Mouse (Mus musculus) embryonic facial prominence, embryonic 13.5 days (tissue): ENCODE data around the gene Gm3402. TPM values are rescaled to one million over a fixed set of nuclear protein-coding genes. Genes with fewer than 3 reads are reported as not detected.
"Not testable (repeated sequence)": the region's sequence is repeated elsewhere in the genome, so short reads cannot be mapped to it uniquely, and the experiment has no call there.

Source experiments
- ATAC-seq: fragments of 200-750 bp; cut with Nextera tagmentation; 2 replicates; pipeline ENCODE4 v1.8.0; 2017; ENCODE audit warnings: low read depth; ENCODE audit not compliant: insufficient number of reproducible peaks, insufficient read depth, low FRiP score, low TSS enrichment
- H3K27ac ChIP-seq: fragments of 300-500 bp; sonication (generic); 2 replicates; pipeline ENCODE4 v1.5.1; 2015; ENCODE audit warnings: moderate library complexity, mild to moderate bottlenecking, inconsistent platforms
- H3K27me3 ChIP-seq: fragments of 300-500 bp; sonication (generic); 2 replicates; pipeline ENCODE4 v1.6.1; 2015; ENCODE audit warnings: mild to moderate bottlenecking, inconsistent platforms
- H3K36me3 ChIP-seq: fragments of 300-500 bp; sonication (generic); 2 replicates; pipeline ENCODE4 v1.6.1; 2015; ENCODE audit warnings: mild to moderate bottlenecking, inconsistent platforms
- H3K4me1 ChIP-seq: fragments of 300-500 bp; sonication (generic); 2 replicates; pipeline ENCODE4 v1.6.1; 2015; ENCODE audit warnings: inconsistent platforms
- H3K4me2 ChIP-seq: fragments of 300-500 bp; sonication (generic); 2 replicates; pipeline ENCODE4 v1.6.1; 2015; ENCODE audit warnings: moderate library complexity, mild to moderate bottlenecking, inconsistent platforms
- H3K4me3 ChIP-seq: fragments of 300-500 bp; sonication (generic); 2 replicates; pipeline ENCODE4 v1.5.1; 2015; ENCODE audit warnings: mild to moderate bottlenecking, inconsistent platforms
- H3K9ac ChIP-seq: fragments of 300-500 bp; sonication (generic); 2 replicates; pipeline ENCODE4 v1.6.1; 2015; ENCODE audit warnings: mild to moderate bottlenecking, inconsistent platforms
- H3K9me3 ChIP-seq: fragments of 300-500 bp; sonication (generic); 2 replicates; pipeline ENCODE4 v1.6.1; 2016; ENCODE audit warnings: inconsistent platforms
- WGBS: fragments of 180-500 bp; shearing (Covaris S2); methylation state at CpG from one replicate; pipeline ENCODE4 v1.1.7; 2015; ENCODE audit warnings: mixed read lengths; 5-methylcytosine and 5-hydroxymethylcytosine counted together
- polyA plus RNA-seq: library from polyadenylated mRNA; unstranded; fragments of >200 nt; fragmentation: Nextera tagmentation; extraction: Ambion mirVana; gene quantifications from 2 replicates; pipeline ENCODE4 v1.2.1, GENCODE M21; 2015

Gm3402 gene
- not detected in 2 replicates for polyA plus RNA-seq

DNA sequence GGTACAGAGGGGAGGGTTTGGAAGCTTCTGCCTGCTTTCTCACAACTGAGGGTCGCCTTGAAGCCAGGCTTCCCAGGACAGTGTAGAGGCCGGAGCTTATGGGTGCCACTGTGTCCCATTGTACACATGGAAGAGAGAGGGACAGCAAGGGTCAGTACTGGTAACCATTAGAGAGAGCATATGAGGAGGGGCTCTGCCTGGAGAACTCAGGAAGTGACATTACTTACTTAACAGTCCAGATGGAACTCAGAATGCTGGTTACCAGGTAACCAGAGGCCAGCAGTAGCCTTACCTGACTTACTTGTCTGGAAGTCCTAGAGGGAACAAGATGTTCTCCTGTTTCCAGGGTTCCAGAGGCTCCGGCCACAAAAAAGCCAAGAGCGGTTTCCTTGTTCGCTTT is at the start of gene Gm3402:
Gm3402 (plus strand) TSS at position 301 of the 400 bp plus-strand sequence.
- not testable (repeated sequence) for H3K4me2 ChIP-seq, H3K4me3 ChIP-seq, H3K27ac ChIP-seq, ATAC-seq, H3K36me3 ChIP-seq, H3K27me3 ChIP-seq, H3K9ac ChIP-seq, H3K9me3 ChIP-seq, H3K4me1 ChIP-seq
- 83% methylated on average over 1 of the region's 5 CpGs for WGBS

DNA sequence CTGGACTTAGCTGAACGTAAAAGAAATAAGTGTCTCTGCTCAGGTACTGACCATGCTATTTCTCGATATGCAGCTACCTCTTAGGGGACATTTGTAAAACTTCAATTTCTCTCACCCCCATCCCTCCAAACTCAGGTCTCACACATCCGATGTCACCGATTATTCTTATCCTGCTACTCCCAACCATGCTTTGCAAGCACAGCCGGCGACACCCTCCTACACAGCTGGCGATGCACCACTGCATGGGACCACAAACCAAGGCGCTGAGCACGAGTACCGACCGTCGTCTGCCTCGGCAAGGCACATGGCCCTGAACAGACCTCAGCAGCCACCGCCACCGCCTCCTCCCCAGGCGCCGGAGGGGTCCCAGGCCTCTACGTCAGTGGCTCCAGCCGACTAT is 47.3 kb upstream of the Gm3402 start:
- Histone ChIP-seq H3K27ac (no peak overlapping the region), H3K36me3 (peaks cover 22% of the 10 kb centered on the region; the same call in 1 of the 2 replicates), H3K4me1 (no peaks in the 10 kb centered on the region), H3K4me3 (no peak overlapping the region), H3K9me3 (no peaks in the 10 kb centered on the region), H3K9ac (no peak overlapping the region), H3K27me3 (no peaks in the 10 kb centered on the region), H3K4me2 (no peak overlapping the region)
- 94% methylated on average over 19 of the region's 19 CpGs for WGBS
- no peak for ATAC-seq

DNA sequence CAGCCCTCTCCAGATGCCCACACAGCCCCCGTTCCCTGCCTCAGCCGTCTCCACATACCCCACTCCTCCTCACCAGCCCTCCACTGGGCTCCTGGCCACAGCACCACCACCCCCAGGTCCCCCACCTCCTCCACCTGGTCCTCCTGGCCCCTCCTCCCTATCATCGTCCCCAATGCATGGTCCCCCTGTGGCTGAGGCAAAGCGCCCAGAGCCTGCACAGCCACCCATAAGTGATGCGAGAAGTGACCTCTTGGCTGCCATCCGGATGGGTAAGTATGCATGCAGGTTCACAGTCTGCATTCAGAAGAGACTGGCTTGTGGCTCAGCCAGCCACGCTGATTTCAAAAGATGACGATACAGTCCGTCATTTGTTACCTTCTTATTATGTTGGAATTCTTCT is 45.6 kb upstream of the Gm3402 start:
- Histone ChIP-seq H3K27ac (no peak overlapping the region), H3K9me3 (no peaks in the 10 kb centered on the region), H3K4me1 (no peaks in the 10 kb centered on the region), H3K9ac (no peak overlapping the region), H3K36me3 (peaks cover 22% of the 10 kb centered on the region; the same call in 1 of the 2 replicates), H3K4me2 (no peak overlapping the region), H3K27me3 (no peaks in the 10 kb centered on the region), H3K4me3 (no peak overlapping the region)
- ATAC-seq = no peak
- whole genome bisulfite sequencing = 87% methylated on average over 9 of the region's 9 CpGs

DNA sequence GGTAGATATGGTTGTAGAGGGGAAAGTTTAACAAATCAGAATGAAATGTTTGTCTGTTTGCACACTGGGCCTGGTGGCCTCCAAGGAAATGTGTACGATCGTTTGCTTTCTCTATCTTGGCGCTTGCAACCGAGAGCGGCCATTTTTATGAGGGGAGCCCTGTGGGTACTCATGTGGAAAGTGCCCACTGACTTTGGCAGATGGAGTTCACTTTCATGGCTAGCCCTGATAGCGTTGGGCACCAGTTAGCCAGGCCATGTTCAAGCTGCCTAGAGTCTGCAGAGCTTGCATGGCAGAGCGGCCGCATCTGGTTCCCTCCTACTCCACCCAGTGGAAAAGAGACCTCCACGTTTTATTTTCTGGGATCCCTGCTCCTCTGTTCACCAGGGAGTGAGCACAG is 43.1 kb upstream of the Gm3402 start:
- no peaks in the 10 kb centered on the region for H3K9me3 ChIP-seq
- no peak overlapping the region for H3K27ac ChIP-seq
- no peaks in the 10 kb centered on the region for H3K4me1 ChIP-seq
- ATAC-seq = no peak
- no peak overlapping the region for H3K9ac ChIP-seq
- no peaks in the 10 kb centered on the region for H3K27me3 ChIP-seq
- no peak overlapping the region for H3K4me3 ChIP-seq
- H3K4me2 ChIP-seq = no peak overlapping the region
- H3K36me3 ChIP-seq = peaks cover 22% of the 10 kb centered on the region; the same call in 1 of the 2 replicates
- 91% methylated on average over 9 of the region's 9 CpGs for WGBS

DNA sequence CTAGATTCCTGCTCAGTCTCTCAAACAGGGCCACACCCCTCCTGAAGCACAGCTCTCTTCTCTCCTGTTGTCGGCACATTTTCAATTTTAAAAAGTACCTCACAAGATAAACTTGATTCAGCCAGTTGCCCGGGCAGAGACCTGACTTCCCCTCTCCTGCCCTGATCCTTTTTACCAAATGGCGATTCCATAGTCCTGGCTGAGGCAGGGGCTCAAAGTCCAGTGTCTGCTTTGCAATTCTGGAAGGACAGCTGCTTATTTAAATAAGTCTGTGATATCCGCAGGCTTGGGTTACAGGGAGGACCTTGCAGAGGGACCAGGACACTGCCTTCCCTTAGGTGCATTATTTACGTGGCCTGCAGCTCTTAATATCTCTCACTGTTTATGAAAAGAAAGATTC is 42.6 kb upstream of the Gm3402 start:
- ATAC-seq = no peak
- no peaks in the 10 kb centered on the region for H3K9me3 ChIP-seq
- H3K9ac ChIP-seq = no peak overlapping the region
- no peaks in the 10 kb centered on the region for H3K27me3 ChIP-seq
- WGBS = 88% methylated on average over 5 of the region's 5 CpGs
- no peak overlapping the region for H3K27ac ChIP-seq
- peaks cover 22% of the 10 kb centered on the region; the same call in 1 of the 2 replicates for H3K36me3 ChIP-seq
- no peak overlapping the region for H3K4me3 ChIP-seq
- no peaks in the 10 kb centered on the region for H3K4me1 ChIP-seq
- no peak overlapping the region for H3K4me2 ChIP-seq

DNA sequence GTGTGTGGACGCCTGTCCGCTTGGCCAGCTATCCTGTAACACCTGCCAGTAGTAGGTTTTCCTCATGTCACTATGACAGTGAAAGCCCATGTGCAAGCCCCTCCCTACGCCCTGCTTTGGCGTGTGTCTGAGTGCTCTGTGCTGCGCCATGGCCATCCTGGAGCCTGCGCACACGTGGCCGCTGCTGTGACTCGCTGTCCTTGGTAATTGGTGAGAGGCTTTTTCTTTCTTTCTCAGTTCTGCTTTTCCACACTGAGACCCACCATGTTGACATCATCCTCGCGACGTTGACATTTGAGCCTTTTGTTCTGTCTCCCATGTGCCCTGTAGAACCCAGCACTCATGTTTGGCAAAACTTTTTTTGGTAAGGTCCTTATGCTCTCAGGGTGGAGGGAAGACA is 42.1 kb upstream of the Gm3402 start:
- Histone ChIP-seq H3K36me3 (peaks cover 20% of the 10 kb centered on the region; the same call in 1 of the 2 replicates), H3K4me2 (no peak overlapping the region), H3K9ac (no peak overlapping the region), H3K27me3 (no peaks in the 10 kb centered on the region), H3K4me1 (no peaks in the 10 kb centered on the region), H3K27ac (no peak overlapping the region), H3K9me3 (no peaks in the 10 kb centered on the region), H3K4me3 (no peak overlapping the region)
- WGBS = 88% methylated on average over 12 of the region's 12 CpGs
- no peak for ATAC-seq

DNA sequence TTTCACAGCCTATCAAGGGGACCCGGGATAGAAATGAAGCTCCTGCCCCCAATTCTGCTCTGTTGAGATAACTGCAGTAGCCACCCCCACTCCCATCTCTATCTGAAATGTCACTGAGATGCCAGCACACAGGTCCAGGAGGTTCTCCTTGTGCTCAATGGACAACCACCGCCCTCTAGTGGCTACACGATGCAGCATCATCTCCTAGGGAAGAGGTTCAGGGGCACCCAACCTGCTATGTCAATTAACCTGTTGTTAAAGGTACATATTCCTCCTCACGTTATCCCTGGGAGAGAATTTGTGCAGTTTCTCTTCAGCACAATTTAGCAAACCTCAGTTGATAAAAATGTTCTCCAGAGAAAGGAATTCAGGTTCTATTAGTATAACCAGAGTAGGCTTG is 34.4 kb upstream of the Gm3402 start:
- not testable (repeated sequence) for ATAC-seq, H3K4me2 ChIP-seq, H3K27me3 ChIP-seq, H3K36me3 ChIP-seq, H3K9me3 ChIP-seq, H3K4me3 ChIP-seq, H3K27ac ChIP-seq, H3K9ac ChIP-seq, H3K4me1 ChIP-seq
- WGBS = 8% methylated on average over 4 of the region's 4 CpGs

DNA sequence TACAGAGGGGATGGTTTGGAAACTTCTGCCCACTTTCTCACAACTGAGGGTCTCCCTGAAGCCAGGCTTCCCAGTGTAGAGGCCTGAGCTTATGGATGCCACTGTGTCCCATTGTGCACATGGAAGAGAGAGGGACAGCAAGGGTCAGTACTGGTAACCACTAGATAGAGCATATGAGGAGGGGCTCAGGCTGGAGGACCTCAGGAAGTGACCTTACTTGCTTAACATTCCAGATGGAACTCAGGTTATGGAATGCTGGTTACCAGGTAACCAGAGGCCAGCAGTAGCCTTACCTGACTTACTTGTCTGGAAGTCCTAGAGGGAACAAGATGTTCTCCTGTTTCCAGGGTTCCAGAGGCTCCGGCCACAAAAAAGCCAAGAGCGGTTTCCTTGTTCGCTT is 32.3 kb upstream of the Gm3402 start, which contains the start of gene Gm6408:
Gm6408 (plus strand) TSS at position 301 of the 400 bp plus-strand sequence.
- H3K4me1 ChIP-seq, H3K9ac ChIP-seq, ATAC-seq, H3K9me3 ChIP-seq, H3K36me3 ChIP-seq, H3K4me3 ChIP-seq, H3K27me3 ChIP-seq, H3K27ac ChIP-seq, H3K4me2 ChIP-seq: not testable (repeated sequence)
- WGBS = 93% methylated on average over 3 of the region's 3 CpGs

DNA sequence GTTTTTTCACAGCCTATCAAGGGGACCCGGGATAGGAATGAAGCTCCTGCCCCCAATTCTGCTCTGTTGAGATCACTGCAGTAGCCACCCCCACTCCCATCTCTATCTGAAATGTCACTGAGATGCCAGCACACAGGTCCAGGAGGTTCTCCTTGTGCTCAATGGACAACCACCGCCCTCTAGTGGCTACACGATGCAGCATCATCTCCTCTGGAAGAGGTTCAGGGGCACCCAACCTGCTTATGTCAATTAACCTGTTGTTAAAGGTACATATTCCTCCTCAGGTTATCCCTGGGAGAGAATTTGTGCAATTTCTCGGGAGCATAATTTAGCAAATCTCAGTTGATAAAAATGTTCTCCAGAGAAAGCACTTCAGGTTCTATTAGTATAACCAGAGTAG is 25.0 kb upstream of the Gm3402 start:
- not testable (repeated sequence) for H3K27ac ChIP-seq, ATAC-seq
- 13% methylated on average over 3 of the region's 4 CpGs for WGBS

DNA sequence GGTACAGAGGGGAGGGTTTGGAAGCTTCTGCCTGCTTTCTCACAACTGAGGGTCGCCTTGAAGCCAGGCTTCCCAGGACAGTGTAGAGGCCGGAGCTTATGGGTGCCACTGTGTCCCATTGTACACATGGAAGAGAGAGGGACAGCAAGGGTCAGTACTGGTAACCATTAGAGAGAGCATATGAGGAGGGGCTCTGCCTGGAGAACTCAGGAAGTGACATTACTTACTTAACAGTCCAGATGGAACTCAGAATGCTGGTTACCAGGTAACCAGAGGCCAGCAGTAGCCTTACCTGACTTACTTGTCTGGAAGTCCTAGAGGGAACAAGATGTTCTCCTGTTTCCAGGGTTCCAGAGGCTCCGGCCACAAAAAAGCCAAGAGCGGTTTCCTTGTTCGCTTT is 22.9 kb upstream of the Gm3402 start, which contains the start of gene Gm6370:
Gm6370 (plus strand) TSS at position 301 of the 400 bp plus-strand sequence.
- H3K4me3 ChIP-seq, H3K4me1 ChIP-seq, H3K9me3 ChIP-seq, H3K27me3 ChIP-seq, H3K4me2 ChIP-seq, H3K27ac ChIP-seq, H3K36me3 ChIP-seq, H3K9ac ChIP-seq, ATAC-seq: not testable (repeated sequence)
- no CpG with 5 or more reads among the region's 5 CpGs for WGBS

More for the DNA sequence above, 25.0 kb upstream of the Gm3402 start:
- not testable (repeated sequence) for H3K4me3 ChIP-seq, H3K9ac ChIP-seq, H3K27me3 ChIP-seq, H3K9me3 ChIP-seq, H3K36me3 ChIP-seq, H3K4me1 ChIP-seq, H3K4me2 ChIP-seq

DNA sequence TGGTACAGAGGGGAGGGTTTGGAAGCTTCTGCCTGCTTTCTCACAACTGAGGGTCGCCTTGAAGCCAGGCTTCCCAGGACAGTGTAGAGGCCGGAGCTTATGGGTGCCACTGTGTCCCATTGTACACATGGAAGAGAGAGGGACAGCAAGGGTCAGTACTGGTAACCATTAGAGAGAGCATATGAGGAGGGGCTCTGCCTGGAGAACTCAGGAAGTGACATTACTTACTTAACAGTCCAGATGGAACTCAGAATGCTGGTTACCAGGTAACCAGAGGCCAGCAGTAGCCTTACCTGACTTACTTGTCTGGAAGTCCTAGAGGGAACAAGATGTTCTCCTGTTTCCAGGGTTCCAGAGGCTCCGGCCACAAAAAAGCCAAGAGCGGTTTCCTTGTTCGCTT is 11.8 kb upstream of the Gm3402 start, which contains the start of gene 4930449I24Rik:
4930449I24Rik (plus strand) TSS at position 301 of the 400 bp plus-strand sequence.
- H3K4me3 ChIP-seq, H3K4me1 ChIP-seq, H3K4me2 ChIP-seq, H3K36me3 ChIP-seq, H3K27me3 ChIP-seq, ATAC-seq, H3K9ac ChIP-seq, H3K9me3 ChIP-seq, H3K27ac ChIP-seq: not testable (repeated sequence)
- WGBS = no CpG with 5 or more reads among the region's 5 CpGs

DNA sequence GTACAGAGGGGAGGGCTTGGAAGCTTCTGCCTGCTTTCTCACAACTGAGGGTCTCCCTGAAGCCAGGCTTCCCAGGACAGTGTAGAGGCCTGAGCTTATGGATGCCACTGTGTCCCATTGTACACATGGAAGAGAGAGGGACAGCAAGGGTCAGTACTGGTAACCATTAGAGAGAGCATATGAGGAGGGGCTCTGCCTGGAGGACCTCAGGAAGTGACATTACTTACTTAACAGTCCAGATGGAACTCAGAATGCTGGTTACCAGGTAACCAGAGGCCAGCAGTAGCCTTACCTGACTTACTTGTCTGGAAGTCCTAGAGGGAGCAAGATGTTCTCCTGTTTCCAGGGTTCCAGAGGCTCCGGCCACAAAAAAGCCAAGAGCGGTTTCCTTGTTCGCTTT is 11.6 kb downstream of the Gm3402 start, which contains the start of gene Gm3404:
Gm3404 (plus strand) TSS at position 301 of the 400 bp plus-strand sequence.
- not testable (repeated sequence) for H3K27ac ChIP-seq, H3K9me3 ChIP-seq, H3K36me3 ChIP-seq, H3K4me1 ChIP-seq, H3K4me3 ChIP-seq, ATAC-seq, H3K27me3 ChIP-seq, H3K9ac ChIP-seq, H3K4me2 ChIP-seq
- WGBS = 82% methylated on average over 3 of the region's 3 CpGs
